In genomic region chr1:78202466-78203085, GRCm38 (mm10) we compare ENCODE assay signal across 13 mouse cellular contexts. TPM values are rescaled to one million over a fixed set of nuclear protein-coding genes. Genes with fewer than 3 reads are reported as not detected.
DNase-seq lines count a peak whose midpoint lies in the region; ATAC-seq and TF ChIP-seq lines count a peak whose summit lies in the region.
"Had no signal": no experiment of that assay in that cellular context is flagged by ENCODE, and none has a peak within 500 bp of the region (broad histone marks: within the 10 kb centered on the region; RNA-seq: fewer than 3 reads in every experiment).

No protein-coding gene starts in this region.

- H3K36me3 ChIP-seq in intestine, postnatal 0 days (ENCODE audit: control insufficient read depth, insufficient read depth) = no peaks in the 10 kb centered on the region
- no peaks in the 10 kb centered on the region for H3K36me3 ChIP-seq in intestine, embryonic 16.5 days (ENCODE audit: control insufficient read depth, insufficient read depth, low read length)
- no peaks in the 10 kb centered on the region for H3K36me3 ChIP-seq in embryonic facial prominence, embryonic 12.5 days
- no peaks in the 10 kb centered on the region for H3K36me3 ChIP-seq in limb, embryonic 11.5 days (ENCODE audit: control insufficient read depth, insufficient read depth, low read length)
- no peaks in the 10 kb centered on the region for H3K36me3 ChIP-seq in neural tube, embryonic 13.5 days

- no peak overlapping the region for H3K9ac ChIP-seq in intestine, postnatal 0 days (ENCODE audit: low read depth, low read length)
- H3K9ac ChIP-seq in intestine, embryonic 16.5 days (ENCODE audit: low read depth, low read length) = no peak overlapping the region
- no peak overlapping the region for H3K9ac ChIP-seq in embryonic facial prominence, embryonic 12.5 days
- H3K9ac ChIP-seq in limb, embryonic 11.5 days (ENCODE audit: low read length) = no peak overlapping the region
- peak overlapping the region; percentile 47; the same call in 1 of the 2 replicates for H3K9ac ChIP-seq in neural tube, embryonic 13.5 days

- ATAC-seq in intestine, postnatal 0 days = no peak
- no peak for ATAC-seq in intestine, embryonic 16.5 days
- no peak for ATAC-seq in embryonic facial prominence, embryonic 12.5 days (ENCODE audit: insufficient number of reproducible peaks, insufficient read depth, low FRiP score, low TSS enrichment)
- no peak for ATAC-seq in limb, embryonic 11.5 days (ENCODE audit: insufficient number of reproducible peaks, low FRiP score, low TSS enrichment, low read depth)
- no peak for ATAC-seq in neural tube, embryonic 13.5 days (ENCODE audit: low read depth)
- ATAC-seq: activated CD4-positive, CD25-positive, alpha-beta regulatory T cell, adult 4 months had no signal

- H3K4me1 ChIP-seq in intestine, postnatal 0 days (replicated peaks; ENCODE audit: control insufficient read depth, insufficient read depth, low read length) = no peaks in the 10 kb centered on the region
- H3K4me1 ChIP-seq in intestine, embryonic 16.5 days (ENCODE audit: control insufficient read depth, insufficient read depth, low read length) = no peaks in the 10 kb centered on the region
- H3K4me1 ChIP-seq in embryonic facial prominence, embryonic 12.5 days = peaks cover 11% of the 10 kb centered on the region
- no peaks in the 10 kb centered on the region for H3K4me1 ChIP-seq in limb, embryonic 11.5 days (ENCODE audit: control insufficient read depth, insufficient read depth, low read length)
- H3K4me1 ChIP-seq in neural tube, embryonic 13.5 days (replicated peaks) = peaks cover 47% of the 10 kb centered on the region

- H3K27ac ChIP-seq in intestine, postnatal 0 days (ENCODE audit: low read depth, low read length) = no peak overlapping the region
- H3K27ac ChIP-seq in intestine, embryonic 16.5 days (ENCODE audit: low read length) = no peak overlapping the region
- H3K27ac ChIP-seq in embryonic facial prominence, embryonic 12.5 days = no peak overlapping the region
- H3K27ac ChIP-seq in limb, embryonic 11.5 days (replicated peaks; ENCODE audit: low read depth, low read length) = no peak overlapping the region
- no peak overlapping the region for H3K27ac ChIP-seq in neural tube, embryonic 13.5 days (replicated peaks)
- no peak overlapping the region for H3K27ac ChIP-seq in left cerebral cortex, adult 2 months

- peak; percentile 58 for DNase-seq in limb, embryonic 11.5 days (ENCODE audit: low spot score)
- DNase-seq in frontal cortex, postnatal 10 days (ENCODE audit: low spot score in 2 of 2) = no peak
- no peak for DNase-seq in left cerebral cortex, adult 2 months (ENCODE audit: extremely low spot score in 1 of 2, low spot score in 2 of 2)
- DNase-seq: heart, postnatal 36 days; kidney, postnatal 25 days; liver; lung, postnatal 36 days; thymus, postnatal 25 days had no signal

- intact Hi-C loops in left cerebral cortex, adult 2 months (cut with DNase I) = no loop called here

- peaks cover 95% of the 10 kb centered on the region for H3K27me3 ChIP-seq in intestine, postnatal 0 days (replicated peaks; ENCODE audit: control insufficient read depth, insufficient read depth, low read length)
- peaks cover 89% of the 10 kb centered on the region for H3K27me3 ChIP-seq in intestine, embryonic 16.5 days (replicated peaks; ENCODE audit: control insufficient read depth, insufficient read depth, low read length)
- peaks cover 84% of the 10 kb centered on the region for H3K27me3 ChIP-seq in embryonic facial prominence, embryonic 12.5 days
- H3K27me3 ChIP-seq in limb, embryonic 11.5 days (ENCODE audit: control insufficient read depth, insufficient read depth, low read length) = peaks cover 93% of the 10 kb centered on the region
- H3K27me3 ChIP-seq in neural tube, embryonic 13.5 days = peaks cover 96% of the 10 kb centered on the region

- 5% methylated on average over 22 of the region's 23 CpGs for WGBS in intestine, postnatal 0 days
- WGBS in intestine, embryonic 16.5 days = 3% methylated on average over 23 of the region's 23 CpGs
- WGBS in embryonic facial prominence, embryonic 12.5 days = under 1% methylated on average over 23 of the region's 23 CpGs
- 2% methylated on average over 23 of the region's 23 CpGs for WGBS in limb, embryonic 11.5 days
- WGBS in neural tube, embryonic 13.5 days = under 1% methylated on average over 23 of the region's 23 CpGs

- peak overlapping the region; percentile 49; the same call in 1 of the 2 replicates for H3K4me3 ChIP-seq in intestine, postnatal 0 days (ENCODE audit: low read depth, low read length)
- H3K4me3 ChIP-seq in intestine, embryonic 16.5 days (ENCODE audit: low read length) = no peak overlapping the region
- peak overlapping the region; percentile 35 for H3K4me3 ChIP-seq in embryonic facial prominence, embryonic 12.5 days
- no peak overlapping the region for H3K4me3 ChIP-seq in limb, embryonic 11.5 days (ENCODE audit: low read depth, low read length)
- peak overlapping the region; percentile 32 for H3K4me3 ChIP-seq in neural tube, embryonic 13.5 days
- H3K4me3 ChIP-seq in left cerebral cortex, adult 2 months = no peak overlapping the region

- no peak for TF ChIP-seq CTCF in intestine, postnatal 0 days (IDR thresholded peaks at IDR 0.05; ENCODE audit: low read depth)
- no peak for TF ChIP-seq CTCF in left cerebral cortex, adult 2 months (IDR thresholded peaks at IDR 0.05)

- no peaks in the 10 kb centered on the region for H3K9me3 ChIP-seq in intestine, postnatal 0 days (ENCODE audit: control insufficient read depth)
- no peaks in the 10 kb centered on the region for H3K9me3 ChIP-seq in intestine, embryonic 16.5 days (ENCODE audit: control insufficient read depth, low read length)
- H3K9me3 ChIP-seq in embryonic facial prominence, embryonic 12.5 days = no peaks in the 10 kb centered on the region
- no peaks in the 10 kb centered on the region for H3K9me3 ChIP-seq in limb, embryonic 11.5 days (ENCODE audit: control insufficient read depth, low read length)
- no peaks in the 10 kb centered on the region for H3K9me3 ChIP-seq in neural tube, embryonic 13.5 days

- H3K4me2 ChIP-seq in intestine, postnatal 0 days (replicated peaks; ENCODE audit: low read depth) = no peak overlapping the region
- H3K4me2 ChIP-seq in intestine, embryonic 16.5 days (ENCODE audit: low read depth, low read length) = no peak overlapping the region
- peak overlapping the region; percentile 54 for H3K4me2 ChIP-seq in embryonic facial prominence, embryonic 12.5 days (replicated peaks)
- H3K4me2 ChIP-seq in limb, embryonic 11.5 days (ENCODE audit: low read depth, severe bottlenecking) = no peak overlapping the region
- H3K4me2 ChIP-seq in neural tube, embryonic 13.5 days = peak overlapping the region; percentile 55

RNA-seq across cellular contexts. Expression of gene Pax3, which starts 5.6 kb away (rescaled TPM):
- not detected in 2 replicates for polyA plus RNA-seq in intestine, postnatal 0 days (2015; fragmentation: Nextera tagmentation; extraction: Ambion mirVana)
- not detected in 2 replicates for polyA plus RNA-seq in intestine, embryonic 16.5 days (2015; fragmentation: Nextera tagmentation; extraction: Ambion mirVana)
- polyA plus RNA-seq in embryonic facial prominence, embryonic 12.5 days (2016; fragmentation: Nextera tagmentation; extraction: Ambion mirVana) = 28.4 and 37.5 TPM in 2 replicates
- 5.0 and 5.6 TPM in 2 replicates for polyA plus RNA-seq in limb, embryonic 11.5 days (2014; fragmentation: Nextera tagmentation; extraction: Ambion mirVana)
- polyA plus RNA-seq in neural tube, embryonic 13.5 days (2015; fragmentation: Nextera tagmentation; extraction: Ambion mirVana) = 12.9 and 17.0 TPM in 2 replicates
- total RNA-seq in left cerebral cortex, adult 2 months (2021) = not detected
- total RNA-seq: heart, postnatal 36 days had no signal

Comparison
In these comparisons a context has a peak if more than half of its experiments do, and no peak if none do; other contexts are left out.
1. H3K4me3 ChIP-seq: peak in intestine, postnatal 0 days (single experiment), embryonic facial prominence, embryonic 12.5 days (single experiment) and neural tube, embryonic 13.5 days (single experiment); none in intestine, embryonic 16.5 days (single experiment), limb, embryonic 11.5 days (single experiment) and left cerebral cortex, adult 2 months (single experiment).
2. H3K4me2 ChIP-seq: peak in embryonic facial prominence, embryonic 12.5 days (single experiment) and neural tube, embryonic 13.5 days (single experiment); none in intestine, postnatal 0 days (single experiment), intestine, embryonic 16.5 days (single experiment) and limb, embryonic 11.5 days (single experiment).